Mouse (Mus musculus): Measurements from ENCODE around the gene Lsm12. TPM values are rescaled to one million over a fixed set of nuclear protein-coding genes. Genes with fewer than 3 reads are reported as not detected.
A peak's percentile ranks its signal among the peaks of the same experiment; 100 is the strongest.

Lsm12 gene
- polyA plus RNA-seq, 1 experiment from 2014 or later = 90.2 TPM

GRCm38 (mm10) chr11:102217396-102217795 lies 32.3 kb upstream of the Lsm12 start:
- no peaks in the 10 kb centered on the region for H3K27me3 ChIP-seq (ENCODE audit: insufficient read depth, low read length)
- H3K4me3 ChIP-seq (ENCODE audit: low read length) = peak overlapping the region; percentile 44
- peak overlapping the region; percentile 56; the same call in 1 of the 2 replicates for H3K9ac ChIP-seq (replicated peaks; ENCODE audit: low read length)
- no peak overlapping the region for H3K27ac ChIP-seq (ENCODE audit: low read length)
- peaks cover 76% of the 10 kb centered on the region for H3K4me1 ChIP-seq (ENCODE audit: insufficient read depth, low read length)
- no peaks in the 10 kb centered on the region for H3K9me3 ChIP-seq (ENCODE audit: low read length)
- H3K4me2 ChIP-seq (replicated peaks; ENCODE audit: low read depth, low read length) = peak overlapping the region; percentile 69
- H3K36me3 ChIP-seq (ENCODE audit: insufficient read depth, low read length) = no peaks in the 10 kb centered on the region
- WGBS = 69% methylated on average over 6 of the region's 6 CpGs
- no peak for ATAC-seq (ENCODE audit: low FRiP score, low TSS enrichment)

GRCm38 (mm10) chr11:102216886-102217240 lies 31.8 kb upstream of the Lsm12 start:
- ATAC-seq (ENCODE audit: low FRiP score, low TSS enrichment) = no peak
- H3K27me3 ChIP-seq (ENCODE audit: insufficient read depth, low read length) = no peaks in the 10 kb centered on the region
- H3K36me3 ChIP-seq (ENCODE audit: insufficient read depth, low read length) = no peaks in the 10 kb centered on the region
- H3K27ac ChIP-seq (ENCODE audit: low read length) = peak overlapping the region; percentile 28; the same call in 1 of the 2 replicates
- H3K9ac ChIP-seq (replicated peaks; ENCODE audit: low read length) = no peak overlapping the region
- peak overlapping the region; percentile 69 for H3K4me2 ChIP-seq (replicated peaks; ENCODE audit: low read depth, low read length)
- H3K9me3 ChIP-seq (ENCODE audit: low read length) = no peaks in the 10 kb centered on the region
- 0 out of 2 replicates have a peak overlapping the region, but pooled peaks have one; percentile 12 for H3K4me3 ChIP-seq (ENCODE audit: low read length)
- 56% methylated on average over 5 of the region's 5 CpGs for WGBS
- H3K4me1 ChIP-seq (ENCODE audit: insufficient read depth, low read length) = peaks cover 76% of the 10 kb centered on the region

GRCm38 (mm10) chr11:102216056-102216885 lies 31.2 kb upstream of the Lsm12 start:
- H3K4me3 ChIP-seq (ENCODE audit: low read length) = 0 out of 2 replicates have a peak overlapping the region, but pooled peaks have one; percentile 12
- H3K27me3 ChIP-seq (ENCODE audit: insufficient read depth, low read length) = no peaks in the 10 kb centered on the region
- H3K4me1 ChIP-seq (ENCODE audit: insufficient read depth, low read length) = peaks cover 79% of the 10 kb centered on the region
- no peaks in the 10 kb centered on the region for H3K36me3 ChIP-seq (ENCODE audit: insufficient read depth, low read length)
- H3K9me3 ChIP-seq (ENCODE audit: low read length) = no peaks in the 10 kb centered on the region
- H3K27ac ChIP-seq (ENCODE audit: low read length) = peak overlapping the region; percentile 35; the same call in 1 of the 2 replicates
- 35% methylated on average over 12 of the region's 12 CpGs for WGBS
- H3K4me2 ChIP-seq (replicated peaks; ENCODE audit: low read depth, low read length) = peak overlapping the region; percentile 69; the same call in 1 of the 2 replicates
- H3K9ac ChIP-seq (replicated peaks; ENCODE audit: low read length) = no peak overlapping the region
- no peak for ATAC-seq (ENCODE audit: low FRiP score, low TSS enrichment)

DNA sequence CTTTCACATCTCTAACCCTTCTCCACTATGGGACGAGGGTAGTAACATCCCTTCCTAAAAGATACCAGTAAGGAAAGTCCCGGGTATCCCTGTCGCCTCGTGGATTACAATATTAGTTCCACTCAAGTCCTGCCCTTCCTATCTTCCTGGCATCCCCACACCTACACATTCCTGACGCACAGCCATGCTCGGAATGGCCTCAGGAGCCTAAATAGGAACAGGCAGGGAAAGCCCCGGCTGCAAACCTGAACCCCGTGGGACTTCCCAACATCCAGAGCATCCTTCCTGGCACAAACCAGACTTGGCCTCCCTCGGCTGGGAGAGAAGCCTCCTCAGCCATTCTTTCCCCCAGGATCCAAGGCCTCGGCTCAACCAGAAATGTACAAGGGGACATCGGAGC lies 30.4 kb upstream of the Lsm12 start:
- WGBS = 54% methylated on average over 11 of the region's 11 CpGs
- H3K9ac ChIP-seq (replicated peaks; ENCODE audit: low read length) = no peak overlapping the region
- H3K27ac ChIP-seq (ENCODE audit: low read length) = no peak overlapping the region

GRCm38 (mm10) chr11:102214430-102215156 lies 29.5 kb upstream of the Lsm12 start:
- no peaks in the 10 kb centered on the region for H3K9me3 ChIP-seq (ENCODE audit: low read length)
- peaks cover 78% of the 10 kb centered on the region for H3K4me1 ChIP-seq (ENCODE audit: insufficient read depth, low read length)
- H3K4me3 ChIP-seq (ENCODE audit: low read length) = no peak overlapping the region
- H3K27me3 ChIP-seq (ENCODE audit: insufficient read depth, low read length) = no peaks in the 10 kb centered on the region
- no peak for ATAC-seq (ENCODE audit: low FRiP score, low TSS enrichment)
- no peaks in the 10 kb centered on the region for H3K36me3 ChIP-seq (ENCODE audit: insufficient read depth, low read length)
- H3K9ac ChIP-seq (replicated peaks; ENCODE audit: low read length) = no peak overlapping the region
- no peak overlapping the region for H3K4me2 ChIP-seq (replicated peaks; ENCODE audit: low read depth, low read length)
- WGBS = 29% methylated on average over 10 of the region's 10 CpGs
- peak overlapping the region; percentile 52 for H3K27ac ChIP-seq (ENCODE audit: low read length)

More for the DNA sequence above, 30.4 kb upstream of the Lsm12 start:
- peaks cover 79% of the 10 kb centered on the region for H3K4me1 ChIP-seq (ENCODE audit: insufficient read depth, low read length)
- no peaks in the 10 kb centered on the region for H3K36me3 ChIP-seq (ENCODE audit: insufficient read depth, low read length)
- no peak overlapping the region for H3K4me3 ChIP-seq (ENCODE audit: low read length)
- no peak for ATAC-seq (ENCODE audit: low FRiP score, low TSS enrichment)
- no peaks in the 10 kb centered on the region for H3K27me3 ChIP-seq (ENCODE audit: insufficient read depth, low read length)
- H3K4me2 ChIP-seq (replicated peaks; ENCODE audit: low read depth, low read length) = no peak overlapping the region
- H3K9me3 ChIP-seq (ENCODE audit: low read length) = no peaks in the 10 kb centered on the region

DNA sequence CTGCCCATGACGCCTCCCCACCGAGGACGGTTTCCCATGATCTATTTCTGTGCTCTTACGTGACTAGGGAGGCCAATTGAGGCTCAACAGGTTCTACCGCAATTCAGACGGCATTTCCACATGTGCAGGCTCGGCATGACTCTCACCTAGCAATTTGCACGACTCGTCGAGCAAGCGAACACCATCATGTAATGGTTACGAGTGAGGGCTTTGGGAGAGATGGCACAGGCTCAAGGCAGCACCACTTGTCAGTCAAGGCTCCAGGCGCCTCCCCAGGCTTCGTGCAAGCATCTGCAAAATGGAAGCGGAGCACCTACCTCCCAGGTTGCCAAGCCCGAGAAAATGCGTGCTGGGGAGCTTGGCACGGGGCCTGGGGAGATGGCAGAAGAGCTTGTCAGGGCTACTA lies 26.8 kb upstream of the Lsm12 start:
- no peaks in the 10 kb centered on the region for H3K36me3 ChIP-seq (ENCODE audit: insufficient read depth, low read length)
- no peak overlapping the region for H3K4me3 ChIP-seq (ENCODE audit: low read length)
- H3K4me1 ChIP-seq (ENCODE audit: insufficient read depth, low read length) = peaks cover 75% of the 10 kb centered on the region
- no peak overlapping the region for H3K9ac ChIP-seq (replicated peaks; ENCODE audit: low read length)
- H3K27me3 ChIP-seq (ENCODE audit: insufficient read depth, low read length) = no peaks in the 10 kb centered on the region
- H3K4me2 ChIP-seq (replicated peaks; ENCODE audit: low read depth, low read length) = no peak overlapping the region
- no peak for ATAC-seq (ENCODE audit: low FRiP score, low TSS enrichment)
- no peak overlapping the region for H3K27ac ChIP-seq (ENCODE audit: low read length)
- 50% methylated on average over 18 of the region's 18 CpGs for WGBS
- no peaks in the 10 kb centered on the region for H3K9me3 ChIP-seq (ENCODE audit: low read length)

- no peak for ATAC-seq (ENCODE audit: low FRiP score, low TSS enrichment)
- Histone ChIP-seq H3K4me1 (ENCODE audit: insufficient read depth, low read length) (peaks cover 66% of the 10 kb centered on the region), H3K4me3 (ENCODE audit: low read length) (no peak overlapping the region), H3K27me3 (ENCODE audit: insufficient read depth, low read length) (no peaks in the 10 kb centered on the region), H3K36me3 (ENCODE audit: insufficient read depth, low read length) (peaks cover 8% of the 10 kb centered on the region; the same call in 1 of the 2 replicates), H3K9ac (replicated peaks; ENCODE audit: low read length) (no peak overlapping the region), H3K9me3 (ENCODE audit: low read length) (no peaks in the 10 kb centered on the region), H3K27ac (ENCODE audit: low read length) (no peak overlapping the region), H3K4me2 (replicated peaks; ENCODE audit: low read depth, low read length) (no peak overlapping the region)
- WGBS = 31% methylated on average over 5 of the region's 5 CpGs
Observed at GRCm38 (mm10) chr11:102211011-102211410, 25.9 kb upstream of the Lsm12 start.

- ATAC-seq (ENCODE audit: low FRiP score, low TSS enrichment) = no peak
- H3K27ac ChIP-seq (ENCODE audit: low read length) = no peak overlapping the region
- peaks cover 9% of the 10 kb centered on the region; the same call in 1 of the 2 replicates for H3K36me3 ChIP-seq (ENCODE audit: insufficient read depth, low read length)
- WGBS = 65% methylated on average over 3 of the region's 3 CpGs
- H3K4me1 ChIP-seq (ENCODE audit: insufficient read depth, low read length) = peaks cover 58% of the 10 kb centered on the region
- H3K9ac ChIP-seq (replicated peaks; ENCODE audit: low read length) = no peak overlapping the region
- H3K4me3 ChIP-seq (ENCODE audit: low read length) = no peak overlapping the region
- no peaks in the 10 kb centered on the region for H3K27me3 ChIP-seq (ENCODE audit: insufficient read depth, low read length)
- no peaks in the 10 kb centered on the region for H3K9me3 ChIP-seq (ENCODE audit: low read length)
- no peak overlapping the region for H3K4me2 ChIP-seq (replicated peaks; ENCODE audit: low read depth, low read length)
Observed at GRCm38 (mm10) chr11:102210185-102210584, 25.1 kb upstream of the Lsm12 start.

- no peak for ATAC-seq (ENCODE audit: low FRiP score, low TSS enrichment)
- no peaks in the 10 kb centered on the region for H3K9me3 ChIP-seq (ENCODE audit: low read length)
- no peak overlapping the region for H3K27ac ChIP-seq (ENCODE audit: low read length)
- no peak overlapping the region for H3K9ac ChIP-seq (replicated peaks; ENCODE audit: low read length)
- no peak overlapping the region for H3K4me3 ChIP-seq (ENCODE audit: low read length)
- 35% methylated on average over 2 of the region's 2 CpGs for WGBS
- peaks cover 53% of the 10 kb centered on the region for H3K4me1 ChIP-seq (ENCODE audit: insufficient read depth, low read length)
- H3K36me3 ChIP-seq (ENCODE audit: insufficient read depth, low read length) = peaks cover 9% of the 10 kb centered on the region; the same call in 1 of the 2 replicates
- no peaks in the 10 kb centered on the region for H3K27me3 ChIP-seq (ENCODE audit: insufficient read depth, low read length)
- no peak overlapping the region for H3K4me2 ChIP-seq (replicated peaks; ENCODE audit: low read depth, low read length)
Observed at GRCm38 (mm10) chr11:102209742-102210141, 24.6 kb upstream of the Lsm12 start.

Measured in kidney, embryonic 16.5 days (tissue).